Mouse (Mus musculus) liver, postnatal 0 days (tissue): ENCODE measurements around the gene Ntf5.

Experiments
- CTCF ChIP-seq: sonication (generic); IDR thresholded peaks from 2 replicates; pipeline ENCODE4 v1.5.1; 2016; ENCODE audit warnings: antibody characterized with exemption, low read depth
- EP300 ChIP-seq: IDR thresholded peaks from 2 replicates; pipeline ENCODE4 v1.6.1; 2016; ENCODE audit warnings: antibody characterized with exemption, low read depth, mild to moderate bottlenecking

DNA sequence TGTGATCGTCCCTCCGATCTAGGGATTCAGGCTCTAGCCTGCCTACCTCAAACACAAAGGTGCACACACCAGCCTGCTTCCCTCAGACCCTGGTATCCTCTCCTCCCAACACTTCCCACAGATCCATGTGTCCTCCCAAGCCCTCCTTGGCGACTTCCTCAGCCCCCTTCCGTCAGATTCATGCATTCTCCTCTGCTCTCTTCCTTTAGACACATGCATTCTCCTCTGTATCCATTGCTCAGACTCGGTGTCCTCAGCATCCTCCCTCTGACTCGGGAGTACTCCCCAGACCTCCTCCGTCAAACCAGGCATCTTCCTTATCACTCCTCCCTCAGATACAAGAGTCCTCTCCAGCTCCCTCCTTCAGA is 20.3 kb downstream of the Ntf5 start:
- TF ChIP-seq CTCF (no peak), EP300 (no peak)
